Mouse (Mus musculus) kidney, postnatal 4 days (tissue): ENCODE data around the gene Rpl13a.
"Not testable (repeated sequence)": the region's sequence is repeated elsewhere in the genome, so short reads cannot be mapped to it uniquely, and the experiment has no call there.

Experiments used
- DNase-seq, 2 experiments: peaks; one replicate each; pipeline ENCODE4 v3.0.0; 2021; ENCODE audit warnings: mixed read lengths in 2 of 2

The Rpl13a gene

DNA sequence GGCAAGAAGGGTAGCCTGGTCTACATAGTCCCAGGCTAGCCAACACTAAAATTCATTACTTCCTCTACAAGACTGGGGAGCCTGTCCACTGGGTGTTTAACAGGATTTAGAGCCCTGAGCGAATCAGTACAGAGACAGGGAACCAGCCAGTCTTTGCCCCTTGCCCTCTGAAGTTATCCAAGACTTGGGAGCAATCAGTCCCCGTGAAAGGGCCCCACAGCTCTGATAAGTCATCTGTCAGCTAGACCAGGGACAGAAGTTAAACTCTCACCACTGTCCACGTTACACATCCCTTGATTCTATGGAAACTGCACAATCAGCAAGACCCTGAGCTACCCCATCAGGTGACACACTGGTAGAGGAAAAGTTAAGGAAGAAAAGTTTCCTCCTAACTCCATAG is 16.0 kb downstream of the Rpl13a start:
- DNase-seq = no peak

DNA sequence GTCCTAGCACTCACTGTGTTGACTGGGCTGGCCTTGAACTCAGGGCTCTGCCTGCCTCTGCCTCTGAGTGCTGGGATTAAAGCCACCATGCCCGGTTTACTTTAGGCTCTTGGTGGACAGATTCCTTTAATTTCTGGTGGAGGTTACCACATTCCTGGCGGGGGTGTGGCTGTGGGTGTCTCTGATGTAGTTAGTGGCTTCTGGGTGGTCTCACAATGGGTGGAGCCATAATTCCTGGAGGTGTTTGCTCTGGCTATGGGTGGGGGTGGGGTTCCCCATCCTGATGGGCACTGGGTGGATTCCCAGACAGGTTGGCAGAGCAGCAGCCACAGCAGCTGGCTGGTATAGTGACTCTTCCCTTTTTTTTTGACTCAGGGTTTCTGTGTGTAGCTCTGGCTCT is 16.6 kb downstream of the Rpl13a start:
- no peak for DNase-seq

DNA sequence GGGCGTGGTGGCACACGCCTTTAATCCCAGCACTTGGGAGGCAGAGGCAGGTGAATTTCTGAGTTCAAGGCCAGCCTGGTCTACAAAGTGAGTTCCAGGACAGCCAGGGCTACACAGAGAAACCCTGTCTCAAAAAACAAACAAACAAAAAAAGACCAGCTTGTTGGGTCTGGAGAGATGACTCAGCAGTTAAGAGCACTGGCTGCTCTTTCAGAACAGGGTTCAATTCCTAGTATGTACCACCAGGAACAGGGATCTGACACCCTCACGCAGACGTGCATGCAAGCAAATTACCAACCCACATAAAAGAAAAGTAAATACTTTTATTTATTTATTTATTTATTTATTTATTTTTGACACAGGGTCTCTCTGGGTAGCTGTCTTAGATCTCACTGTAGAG is 18.5 kb downstream of the Rpl13a start:
- not testable (repeated sequence) for DNase-seq

DNA sequence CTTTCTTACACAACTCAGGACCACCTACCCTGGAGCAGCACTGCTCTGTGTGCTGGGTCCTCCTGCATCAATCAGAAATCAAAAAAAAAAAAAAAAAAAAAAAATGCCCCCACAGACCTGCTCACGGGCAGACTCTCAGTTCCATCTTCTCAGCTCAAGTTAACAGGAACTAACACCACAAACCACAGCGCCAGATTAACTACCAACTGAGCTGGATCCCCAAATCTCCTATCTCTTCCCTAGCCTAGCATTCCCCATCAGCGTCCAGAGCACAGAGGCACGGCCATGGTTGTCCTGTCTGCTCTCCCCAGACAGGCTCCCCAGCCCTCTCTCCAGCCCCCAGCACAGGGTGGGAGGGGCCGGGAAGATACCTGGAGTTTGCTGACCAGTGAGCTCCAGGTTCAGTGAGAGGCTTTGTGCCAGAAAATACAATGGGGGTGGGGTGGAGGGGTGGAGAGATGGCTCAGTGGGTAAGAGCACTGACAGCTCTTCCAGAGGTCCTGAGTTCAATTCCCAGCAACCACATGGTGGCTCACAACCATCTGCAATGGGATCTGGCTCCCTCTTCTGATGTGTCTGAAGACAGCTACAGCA is 21.4 kb downstream of the Rpl13a start:
- no peak for DNase-seq

DNA sequence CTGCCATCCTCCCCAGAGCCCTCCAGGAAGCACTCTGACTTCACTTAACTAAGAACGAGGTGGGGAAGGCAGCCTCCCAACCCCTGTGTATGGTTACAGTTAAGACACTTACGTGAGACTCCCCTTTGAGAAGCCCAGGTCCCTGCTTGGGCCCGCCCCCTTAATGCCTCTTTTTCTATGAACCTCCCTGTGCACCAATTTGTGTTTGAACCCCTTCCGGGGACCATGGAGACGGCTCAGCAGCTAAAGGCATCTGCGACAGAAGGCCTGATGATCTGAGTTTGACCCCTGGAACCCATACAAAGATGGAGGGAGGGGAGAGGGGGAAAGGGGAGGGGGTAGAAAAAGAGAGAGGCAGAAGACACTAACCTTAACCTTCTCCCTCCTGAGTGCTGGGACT is 22.1 kb downstream of the Rpl13a start:
- DNase-seq = no peak

DNA sequence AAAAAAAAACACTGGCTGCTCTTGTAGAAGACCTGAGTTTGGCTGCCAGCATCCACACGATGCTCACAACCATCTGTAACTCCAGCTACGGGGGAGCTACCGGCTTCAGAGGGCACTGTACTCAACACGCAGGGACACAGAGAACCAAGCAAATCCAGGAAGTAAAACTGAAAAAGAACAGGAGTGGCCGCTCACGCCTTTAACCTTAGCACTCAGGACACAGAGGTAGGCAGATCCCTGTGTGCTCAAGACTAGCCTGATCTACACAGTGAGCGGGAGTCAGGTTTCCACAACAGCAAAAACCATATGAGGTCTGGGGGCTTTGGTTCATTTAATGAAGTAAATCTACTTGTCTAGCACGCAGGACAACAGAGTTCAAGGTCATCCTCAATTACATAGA is 23.1 kb downstream of the Rpl13a start:
- no peak for DNase-seq

DNA sequence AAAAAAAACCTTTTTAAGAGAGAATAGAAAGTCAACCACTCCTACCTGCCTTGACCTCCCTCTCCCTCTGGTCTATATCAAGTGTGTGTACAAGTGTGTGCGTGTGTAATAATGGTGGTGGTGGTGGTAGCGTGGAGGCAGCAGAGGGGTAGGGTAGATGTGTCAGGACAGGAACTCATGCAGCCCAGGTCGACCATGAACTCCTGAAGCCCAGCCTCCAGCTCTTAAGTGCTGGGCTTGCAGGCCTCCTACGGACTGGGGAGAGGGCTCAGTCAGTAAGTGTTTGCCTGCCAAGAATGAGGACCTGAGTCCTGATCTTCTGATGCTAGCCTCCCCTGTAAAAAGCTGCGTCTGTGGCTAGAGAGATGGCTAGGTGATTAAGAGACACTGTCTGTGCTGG is 23.6 kb downstream of the Rpl13a start:
- DNase-seq = no peak

DNA sequence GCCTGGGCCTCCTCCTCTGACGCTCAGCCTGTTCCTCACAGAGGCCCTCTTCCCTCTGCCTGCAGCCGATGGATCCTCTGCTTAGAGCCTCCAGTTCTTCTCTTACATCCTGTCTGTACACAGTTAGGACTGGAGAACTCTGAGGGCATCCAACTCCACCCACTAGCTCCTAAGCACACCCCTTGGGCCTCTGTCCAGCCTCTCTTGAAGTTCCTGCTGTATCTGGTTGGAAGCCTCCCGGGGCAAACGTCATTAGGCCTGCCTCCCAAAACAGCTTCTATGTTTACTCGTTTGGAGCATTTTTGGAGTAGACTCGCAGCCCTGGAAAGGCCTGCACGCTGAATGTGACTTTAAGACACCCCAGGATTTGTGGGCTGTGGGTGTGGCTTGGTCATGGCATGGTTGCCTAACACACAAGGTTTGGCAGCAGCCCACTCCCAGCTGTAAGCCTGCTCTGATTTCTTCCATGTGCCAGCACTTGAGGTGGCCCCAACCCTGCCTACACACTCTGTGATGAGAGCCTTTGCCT is 24.8 kb downstream of the Rpl13a start, which contains the start of gene Fcgrt:
TSS of gene Fcgrt (minus strand) at position 200 of the 529 bp plus-strand sequence.
- DNase-seq = peak; percentile 89 to 94

DNA sequence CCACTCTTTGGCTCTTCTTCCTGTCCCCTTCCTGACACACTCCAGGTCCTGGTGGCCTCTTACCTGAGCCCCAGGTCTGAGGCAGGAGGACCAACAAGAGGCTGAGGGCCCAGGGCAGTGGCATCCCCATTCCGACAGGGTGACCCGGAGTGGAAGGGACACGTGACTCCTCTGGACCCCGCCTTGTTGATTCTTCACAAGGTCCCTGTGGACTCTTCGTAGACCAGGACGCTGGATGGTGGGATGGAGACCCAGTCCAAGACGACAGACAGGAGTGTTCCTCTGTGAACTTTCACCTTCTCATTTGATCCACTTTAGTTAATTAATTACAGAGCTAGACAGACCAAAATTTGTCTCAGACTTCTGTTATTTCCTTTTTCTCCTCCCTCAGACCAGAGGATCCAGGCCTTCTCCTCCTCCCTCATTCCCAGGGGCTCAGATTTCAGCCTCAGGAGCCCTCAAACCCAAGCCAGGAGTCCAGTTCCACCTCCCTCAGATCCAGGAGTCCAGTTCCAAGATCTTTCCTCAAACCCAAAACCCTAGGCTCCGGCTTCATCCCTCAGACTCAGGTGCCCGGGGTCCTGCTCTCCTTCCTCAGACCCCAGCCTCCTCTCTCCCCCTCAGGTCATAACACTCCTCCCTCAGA is 25.5 kb downstream of the Rpl13a start:
- peak; percentile 53 to 70 for DNase-seq

DNA sequence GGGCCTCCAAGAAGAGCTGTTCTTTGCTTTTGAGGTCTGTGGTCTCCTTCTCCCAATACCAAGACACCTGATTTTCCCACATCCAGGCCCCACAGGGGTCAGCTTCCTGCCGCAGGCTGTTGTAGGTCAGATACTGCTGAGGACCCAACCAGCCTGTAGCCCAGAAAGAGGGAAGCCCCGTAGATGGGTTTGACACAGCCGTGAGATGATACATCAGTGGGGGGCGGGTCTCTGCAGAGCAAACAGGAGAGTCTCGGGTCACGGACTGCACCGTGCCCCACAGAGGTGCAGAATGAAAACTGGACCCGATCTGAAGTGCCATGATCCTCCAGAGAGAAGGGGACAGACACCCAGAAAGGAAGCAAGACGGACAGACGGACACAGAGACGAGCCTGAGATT is 26.1 kb downstream of the Rpl13a start:
- DNase-seq = no peak

DNA sequence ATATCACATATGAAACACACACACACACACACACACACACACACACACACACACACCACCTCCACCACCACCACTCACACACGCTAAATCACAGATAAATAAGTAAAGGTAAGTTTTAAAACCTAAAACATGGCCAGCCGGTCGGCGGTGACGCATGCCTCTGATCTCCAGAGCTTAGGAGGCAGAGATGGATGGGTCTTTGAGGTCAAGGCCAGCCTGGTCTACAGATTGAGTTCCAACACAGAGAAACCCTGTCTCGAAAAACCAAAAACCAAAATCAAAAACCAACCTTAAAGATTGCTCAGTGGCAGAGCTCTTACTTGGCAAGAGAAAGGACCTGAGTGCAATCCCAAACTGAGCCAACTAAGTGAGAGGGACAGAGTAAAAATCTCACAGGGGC is 28.5 kb downstream of the Rpl13a start:
- DNase-seq = no peak

DNA sequence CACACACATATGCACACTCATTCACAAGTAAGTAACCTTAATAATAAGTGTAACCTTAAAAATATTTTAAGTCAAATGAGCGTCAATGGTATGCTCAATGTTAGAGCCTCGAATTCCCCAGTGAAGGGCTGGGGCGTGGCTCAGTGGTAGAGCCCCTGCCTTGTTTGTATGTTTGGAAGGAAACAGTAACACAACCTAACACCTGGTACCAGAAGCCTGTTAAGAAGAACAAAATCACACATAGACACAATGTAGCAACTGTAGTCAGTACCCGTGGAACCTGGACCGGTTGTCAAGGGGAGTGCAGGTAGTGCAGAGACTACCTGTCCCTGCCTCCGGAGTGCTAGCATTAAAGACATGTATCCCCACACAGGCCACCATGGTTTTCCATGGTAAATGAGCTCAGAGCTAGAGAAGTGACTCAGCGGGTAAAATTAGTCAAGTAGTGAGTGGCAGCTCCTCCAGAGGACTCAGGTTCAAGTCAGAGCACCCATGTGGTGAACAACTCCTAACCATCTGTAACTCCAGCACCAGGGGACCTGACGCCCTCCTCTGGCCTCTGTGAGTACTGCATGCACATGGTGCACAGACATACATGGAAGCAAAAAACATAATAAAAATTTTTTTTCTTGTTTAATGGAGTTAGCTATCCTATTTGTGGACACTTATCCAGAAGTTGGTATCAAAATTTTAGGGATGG is 29.9 kb downstream of the Rpl13a start:
- DNase-seq = peak in 1 of 2 experiments; percentile 49

DNA sequence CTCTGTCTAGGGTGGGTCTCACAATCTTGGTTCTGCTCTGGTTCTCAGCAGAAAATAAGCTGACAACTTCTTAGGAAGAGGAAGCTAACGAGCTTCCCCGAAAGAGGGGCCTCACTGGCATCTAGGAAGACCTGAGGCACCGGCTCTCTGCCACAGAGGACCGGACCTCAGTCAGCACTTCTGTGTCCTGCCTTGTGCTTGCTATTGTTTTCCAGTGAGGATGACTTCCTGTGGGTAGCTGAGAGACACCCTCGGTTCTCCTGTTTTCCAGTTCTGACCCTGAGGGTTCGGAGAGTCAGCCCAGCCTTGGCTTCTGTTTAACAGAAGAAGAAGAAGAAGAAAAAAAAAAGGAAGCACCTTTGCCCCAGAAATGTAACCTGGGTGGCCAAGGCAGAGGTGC is 31.1 kb downstream of the Rpl13a start:
- DNase-seq = no peak

DNA sequence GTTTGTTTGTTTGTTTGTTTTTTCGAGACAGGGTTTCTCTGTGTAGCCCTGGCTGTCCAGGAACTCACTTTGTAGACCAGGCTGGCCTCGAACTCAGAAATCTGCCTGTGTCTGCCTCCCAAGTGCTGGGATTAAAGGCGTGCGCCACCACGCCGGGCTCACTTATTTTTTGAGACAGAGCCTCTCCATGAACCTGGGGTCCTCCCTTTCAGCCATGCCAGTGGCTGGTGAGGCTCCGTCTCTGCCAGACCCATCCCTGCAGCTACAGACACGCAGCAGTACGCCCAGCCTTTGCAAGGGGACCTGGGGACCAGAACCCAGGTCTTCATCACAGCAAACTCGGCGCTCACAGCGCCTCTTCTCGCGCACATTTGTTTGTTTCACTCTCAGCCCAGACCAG is 32.6 kb downstream of the Rpl13a start:
- not testable (repeated sequence) for DNase-seq

DNA sequence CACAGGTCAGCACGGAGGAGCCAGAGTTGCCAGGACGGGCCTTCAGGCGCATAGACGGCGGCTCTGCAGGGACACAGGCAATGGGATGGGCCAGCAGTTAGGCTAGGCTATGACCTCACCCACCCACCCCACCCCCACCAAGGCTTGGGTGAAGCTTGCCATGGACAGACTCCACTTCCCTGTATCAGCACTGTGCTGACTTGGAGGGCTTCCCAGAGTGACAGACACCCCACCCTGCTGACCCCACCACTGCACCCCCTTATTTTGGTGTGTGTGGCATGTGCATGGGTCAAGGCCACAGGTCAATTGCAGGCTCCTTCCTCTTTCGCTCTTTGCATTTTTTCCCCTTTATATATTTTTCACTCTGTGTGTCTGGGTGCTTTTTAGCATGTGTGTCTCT is 33.2 kb downstream of the Rpl13a start:
- no peak for DNase-seq

DNA sequence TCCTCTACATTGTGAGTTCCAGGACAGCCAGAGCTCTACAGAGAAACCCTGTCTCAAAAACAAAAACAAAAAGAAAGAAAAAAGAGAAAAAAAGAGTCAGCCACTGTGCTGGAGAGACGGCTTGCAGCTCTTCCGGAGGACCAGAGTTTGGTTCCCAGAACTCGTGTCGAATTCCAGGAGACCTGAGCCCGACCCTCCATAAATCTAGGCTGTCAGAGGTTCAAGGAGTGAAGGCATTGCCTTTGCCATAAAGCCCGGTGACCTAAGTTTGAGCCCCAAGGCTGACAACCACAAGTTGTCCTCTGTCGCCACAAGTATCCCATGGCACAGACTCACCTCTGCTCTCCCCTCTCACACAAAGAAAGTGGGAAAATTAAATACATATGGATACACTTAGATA is 34.4 kb downstream of the Rpl13a start:
- DNase-seq = peak; percentile 55 to 65

DNA sequence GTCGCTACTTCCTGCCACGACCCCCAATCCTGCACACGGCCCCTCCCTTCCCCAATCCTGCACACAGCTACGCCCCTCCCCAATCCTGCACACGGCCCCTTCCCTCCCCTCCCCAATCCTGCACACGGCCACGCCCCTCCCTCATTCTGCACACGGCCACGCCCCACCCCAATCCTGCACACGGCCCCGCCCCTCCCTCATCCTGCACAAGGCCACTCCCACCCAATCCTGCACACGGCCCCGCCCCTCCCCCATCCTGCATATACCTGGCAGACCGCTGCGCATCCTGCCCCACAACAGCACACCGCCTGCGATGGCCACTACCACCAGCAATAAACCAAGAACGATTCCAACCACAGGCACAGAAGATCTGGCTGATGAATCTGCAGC is 35.0 kb downstream of the Rpl13a start:
- peak; percentile 60 to 66 for DNase-seq

DNA sequence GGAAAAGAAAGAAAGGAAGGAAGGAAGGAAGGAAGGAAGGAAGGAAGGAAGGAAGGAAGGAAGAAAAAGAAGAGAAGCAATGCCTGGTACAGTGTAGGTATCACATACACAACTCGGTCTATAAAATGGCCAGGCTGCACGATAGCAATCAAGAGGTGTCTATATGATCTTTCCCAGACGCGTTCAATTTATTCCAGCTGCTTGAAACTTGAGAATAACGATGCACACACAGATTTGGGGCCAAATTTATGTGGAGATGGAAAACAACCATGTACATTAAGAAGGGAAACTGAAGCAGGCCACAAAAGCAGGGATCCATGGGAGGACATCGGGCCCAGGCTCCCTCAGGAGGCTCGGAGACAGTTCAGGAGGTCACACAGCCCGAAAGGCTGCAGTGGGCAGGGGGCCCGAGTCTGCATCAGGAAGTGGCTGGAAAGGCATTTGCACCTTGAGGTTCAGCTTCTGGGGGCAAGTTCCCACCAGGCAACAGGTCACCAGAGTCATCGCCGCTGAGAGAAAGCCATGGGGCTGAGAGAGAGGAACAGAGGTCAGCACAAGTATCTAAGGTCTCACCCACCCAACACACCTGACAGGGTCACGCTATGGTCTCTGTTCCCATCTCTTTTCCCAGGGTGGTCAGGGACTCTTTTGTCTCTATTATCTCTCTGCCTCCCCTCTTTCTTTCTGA is 35.6 kb downstream of the Rpl13a start:
- no peak for DNase-seq

DNA sequence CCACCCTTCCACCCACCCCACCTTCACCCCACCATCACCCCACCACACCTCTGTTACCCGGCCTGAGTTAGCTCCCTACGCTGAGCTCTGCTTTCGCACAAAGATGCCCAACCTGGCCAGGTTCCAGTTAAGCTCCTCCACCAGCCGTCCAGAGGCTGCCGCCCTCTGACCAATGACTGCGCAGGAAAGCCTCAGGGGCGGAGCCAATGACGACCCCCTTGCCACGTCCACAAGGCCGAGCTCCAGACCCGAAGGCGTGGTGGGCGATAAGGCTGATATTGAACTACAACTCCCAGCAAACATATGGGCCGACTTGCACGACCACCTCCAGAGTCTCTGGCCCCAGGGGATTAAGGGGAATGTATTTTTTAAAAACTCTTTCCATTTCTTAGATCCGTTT is 36.5 kb downstream of the Rpl13a start, which contains the start of gene Rcn3:
TSS of gene Rcn3 (minus strand) at position 174 of the 400 bp plus-strand sequence.
- peak; percentile 93 to 96 for DNase-seq

DNA sequence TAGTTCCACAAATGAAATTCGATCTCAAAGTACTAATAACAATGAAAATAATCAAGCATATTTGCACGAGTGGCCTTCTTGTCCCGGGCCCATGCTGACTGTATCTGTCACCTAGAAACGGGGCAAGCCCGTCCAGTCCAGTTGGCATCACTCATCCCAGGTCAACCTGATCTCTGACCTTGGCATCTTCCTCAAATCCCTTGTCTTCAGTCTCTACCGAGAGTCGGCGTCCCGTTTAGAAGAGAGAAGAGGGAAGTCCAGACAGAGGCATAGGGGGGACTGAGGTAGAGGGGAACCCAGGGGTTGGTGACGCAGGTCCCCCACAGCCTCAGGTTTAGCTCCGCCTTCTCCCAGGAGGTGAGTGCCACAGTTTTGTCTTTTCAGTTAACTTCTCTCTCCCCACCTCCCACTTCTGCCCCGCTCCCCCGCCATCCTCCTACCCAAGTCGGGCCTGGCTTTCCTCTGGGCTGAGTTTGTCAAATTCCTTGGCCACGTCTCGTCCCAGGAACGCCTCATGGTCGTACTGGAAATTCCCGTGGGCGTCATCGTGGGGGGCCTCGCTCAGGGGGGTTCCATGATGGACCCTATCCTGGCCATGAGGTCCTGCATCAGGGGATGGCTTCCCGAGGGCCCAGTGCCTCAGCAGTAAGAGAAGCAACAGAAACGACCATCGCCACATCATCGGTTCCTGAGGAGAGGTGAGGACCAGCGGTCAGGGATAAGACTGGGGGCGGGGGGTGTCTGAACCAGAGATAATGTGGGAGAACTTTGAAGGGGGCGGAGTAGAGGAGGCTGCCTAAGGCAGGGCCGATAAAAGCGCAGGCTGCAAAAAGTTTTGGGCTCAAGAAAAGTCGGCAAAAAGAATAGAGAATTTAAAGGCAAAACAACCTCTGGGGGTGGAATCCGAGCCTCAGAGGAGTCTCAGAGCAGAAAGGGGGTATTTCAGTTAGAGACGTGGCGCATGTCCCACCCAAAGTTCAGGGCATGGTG is 37.3 kb downstream of the Rpl13a start:
- peak; percentile 69 to 78 for DNase-seq

DNA sequence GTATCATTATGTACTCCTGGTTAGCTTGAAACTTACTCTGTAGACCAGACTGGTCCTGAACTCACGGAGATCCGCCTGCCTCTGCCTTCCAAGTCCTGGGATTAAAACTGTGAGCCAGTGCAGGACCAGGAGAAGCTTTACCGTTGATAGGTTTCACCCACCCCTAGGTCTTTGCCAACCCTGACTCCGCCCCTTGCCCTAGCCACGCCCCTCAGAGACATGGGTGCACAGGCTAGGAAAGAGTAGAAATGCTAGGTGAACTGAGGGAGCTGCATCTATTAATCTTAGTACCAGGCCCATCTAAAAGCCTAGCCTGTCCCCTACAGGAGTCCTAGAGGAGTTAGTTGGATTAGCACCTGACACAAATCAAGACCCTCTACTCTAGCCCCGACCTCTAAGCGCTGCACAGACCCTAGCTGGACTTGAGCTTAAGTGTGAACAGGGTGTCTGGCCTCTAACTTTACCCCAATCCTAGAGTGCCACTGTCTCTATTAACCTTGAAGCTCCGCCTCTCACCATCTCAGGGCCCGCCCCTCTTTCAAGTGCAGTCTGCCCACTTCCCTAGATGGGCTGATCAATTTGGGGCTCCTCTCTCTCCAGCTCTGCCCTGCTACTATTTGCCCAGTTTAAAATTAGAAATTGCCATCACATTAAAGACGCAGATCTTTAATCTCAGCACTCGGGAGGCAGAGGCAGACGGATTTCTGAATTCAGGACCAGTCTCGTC is 38.1 kb downstream of the Rpl13a start:
- peak in 1 of 2 experiments; percentile 37 for DNase-seq
